Mouse (Mus musculus) heart, postnatal 14 days (tissue): ENCODE data around the gene Katnal1. TPM values are rescaled to one million over a fixed set of nuclear protein-coding genes. Genes with fewer than 3 reads are reported as not detected.

Source experiments
- DNase-seq, 2 experiments: peaks; one replicate each; pipeline ENCODE4 v3.0.0; 2021 to 2022
- intact Hi-C: fragments of 180-260 bp; cut with DNase I; formaldehyde crosslinking; loops from one replicate; pipeline ENCODE4 v1.15.1; 2025
- long read RNA-seq, 2 experiments: library from polyadenylated mRNA; stranded (forward); transcript quantifications; one replicate each; pipeline ENCODE4 v2.0.0; 2021
- total RNA-seq, 2 experiments: library from RNA; stranded (reverse); gene quantifications; 2 replicates each; pipeline ENCODE4 v1.2.3; 2021

Gene Katnal1
- total RNA-seq: 1 to 10 TPM; 5.4 to 7.9 TPM
- long read RNA-seq, experiment 1, full-length matches to known transcripts: 1 of 4 reads
- long read RNA-seq, experiment 1, partial matches to known transcripts: 1 of 4 reads
- long read RNA-seq, experiment 1, other reads (novel, unspliced or antisense): 2 of 4 reads
- long read RNA-seq, experiment 2, full-length matches to known transcripts: 2 of 4 reads
- long read RNA-seq, experiment 2, partial matches to known transcripts: 0 of 4 reads
- long read RNA-seq, experiment 2, other reads (novel, unspliced or antisense): 2 of 4 reads

- DNase-seq: no peak
Observed at GRCm38 (mm10) chr5:148929116-148929449, at the start of gene Katnal1. TSS of gene Katnal1 (minus strand) at chr5:148929320.

GRCm38 (mm10) chr5:148978458-148979165 lies 49.5 kb upstream of the Katnal1 start:
- no peak for DNase-seq
- intact Hi-C loops: no loop called here

More at GRCm38 (mm10) chr5:148929116-148929449, at the start of gene Katnal1:
- intact Hi-C loops: loop anchor here (10.0 kb wide), 1 partner anchor 256 kb away; the partner anchor contains the start of genes Hmgb1 and Uspl1

GRCm38 (mm10) chr5:148977698-148978457 lies 48.8 kb upstream of the Katnal1 start:
- intact Hi-C loops: no loop called here
- no peak for DNase-seq

GRCm38 (mm10) chr5:148976876-148977275 lies 47.8 kb upstream of the Katnal1 start:
- no peak for DNase-seq
- intact Hi-C loops: no loop called here

GRCm38 (mm10) chr5:148975035-148975434 lies 45.9 kb upstream of the Katnal1 start:
- intact Hi-C loops: no loop called here
- no peak for DNase-seq

GRCm38 (mm10) chr5:148973019-148973668 lies 44.0 kb upstream of the Katnal1 start:
- intact Hi-C loops: no loop called here
- DNase-seq: no peak

GRCm38 (mm10) chr5:148972167-148972566 lies 43.0 kb upstream of the Katnal1 start:
- intact Hi-C loops: no loop called here

GRCm38 (mm10) chr5:148969648-148970047 lies 40.5 kb upstream of the Katnal1 start:
- intact Hi-C loops: no loop called here

More at GRCm38 (mm10) chr5:148972167-148972566, 43.0 kb upstream of the Katnal1 start:
- no peak for DNase-seq

GRCm38 (mm10) chr5:148968958-148969576 lies 39.9 kb upstream of the Katnal1 start:
- intact Hi-C loops: no loop called here
- DNase-seq: no peak

More at GRCm38 (mm10) chr5:148969648-148970047, 40.5 kb upstream of the Katnal1 start:
- DNase-seq: peak; percentile 48 to 62

GRCm38 (mm10) chr5:148968179-148968578 lies 39.1 kb upstream of the Katnal1 start:
- no peak for DNase-seq
- intact Hi-C loops: no loop called here

GRCm38 (mm10) chr5:148966395-148966794 lies 37.3 kb upstream of the Katnal1 start:
- intact Hi-C loops: no loop called here

GRCm38 (mm10) chr5:148965691-148966333 lies 36.7 kb upstream of the Katnal1 start:
- intact Hi-C loops: no loop called here
- DNase-seq: peak; percentile 56 to 67

More at GRCm38 (mm10) chr5:148966395-148966794, 37.3 kb upstream of the Katnal1 start:
- DNase-seq: no peak

GRCm38 (mm10) chr5:148965089-148965591 lies 36.0 kb upstream of the Katnal1 start:
- intact Hi-C loops: no loop called here
- no peak for DNase-seq

- intact Hi-C loops: no loop called here
- no peak for DNase-seq
Observed at GRCm38 (mm10) chr5:148964251-148964650, 35.1 kb upstream of the Katnal1 start.

- no peak for DNase-seq
- intact Hi-C loops: no loop called here
Observed at GRCm38 (mm10) chr5:148960211-148960610, 31.1 kb upstream of the Katnal1 start.

GRCm38 (mm10) chr5:148959068-148959990 lies 30.2 kb upstream of the Katnal1 start:
- intact Hi-C loops: no loop called here

GRCm38 (mm10) chr5:148958355-148958754 lies 29.2 kb upstream of the Katnal1 start:
- DNase-seq: no peak
- intact Hi-C loops: no loop called here

More at GRCm38 (mm10) chr5:148959068-148959990, 30.2 kb upstream of the Katnal1 start:
- peak; percentile 47 to 60 for DNase-seq

GRCm38 (mm10) chr5:148956898-148957535 lies 27.9 kb upstream of the Katnal1 start:
- DNase-seq: no peak
- intact Hi-C loops: no loop called here
